Mouse (Mus musculus) central nervous system, embryonic 11.5 days (tissue): ENCODE results near the gene Olfr330. TPM values are rescaled to one million over a fixed set of nuclear protein-coding genes. Genes with fewer than 3 reads are reported as not detected.

Experiments
- polyA plus RNA-seq: library from polyadenylated mRNA; depleted of rRNA; stranded (reverse); fragments of >200 nt; gene quantifications from 2 replicates; pipeline ENCODE4 v1.2.3, GENCODE M21; 2012; rRNA removed

Gene Olfr330
- not detected in 2 replicates for polyA plus RNA-seq

DNA sequence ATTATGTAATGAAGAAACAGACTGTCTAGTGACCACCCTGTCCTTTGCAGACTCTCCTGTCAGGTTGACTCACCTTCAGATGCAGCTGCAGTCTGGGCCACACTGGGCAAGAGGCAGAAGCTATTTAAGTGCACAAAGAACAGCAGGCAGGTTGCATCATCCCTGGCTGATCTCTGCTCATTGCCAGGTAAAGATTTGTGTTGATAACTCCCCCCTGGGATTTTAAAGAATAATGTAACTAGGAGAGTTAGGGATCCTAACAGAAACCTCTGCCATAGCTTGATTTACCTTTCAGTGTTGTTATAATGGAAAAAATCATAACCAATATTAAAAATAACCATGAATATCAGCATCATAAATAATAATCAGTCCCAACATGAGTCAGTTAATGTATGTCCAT, at the start of gene Olfr330:
Olfr330 (minus strand) TSS at position 101 of the 400 bp plus-strand sequence.

DNA sequence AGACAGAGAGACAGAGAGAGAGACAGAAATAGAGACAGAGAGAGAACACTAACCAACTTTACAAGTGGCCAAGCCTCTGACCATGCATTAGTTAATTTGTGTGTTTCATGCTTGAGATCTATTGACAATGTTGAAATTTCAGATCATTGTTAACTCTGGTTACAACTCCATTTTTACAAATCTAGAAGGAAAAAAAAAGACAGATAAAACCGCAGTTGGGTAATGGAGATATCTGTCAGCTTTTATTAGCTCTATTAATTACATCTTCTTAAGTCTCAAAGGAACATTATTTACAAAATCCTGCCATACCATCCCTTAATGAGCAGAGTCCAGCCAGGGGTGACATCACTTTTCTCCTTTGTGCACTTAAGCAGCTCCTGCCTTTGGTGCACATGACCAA, 42.8 kb upstream of the Olfr330 start, which contains the start of gene Olfr325:
Olfr325 (plus strand) TSS at position 301 of the 400 bp plus-strand sequence.

DNA sequence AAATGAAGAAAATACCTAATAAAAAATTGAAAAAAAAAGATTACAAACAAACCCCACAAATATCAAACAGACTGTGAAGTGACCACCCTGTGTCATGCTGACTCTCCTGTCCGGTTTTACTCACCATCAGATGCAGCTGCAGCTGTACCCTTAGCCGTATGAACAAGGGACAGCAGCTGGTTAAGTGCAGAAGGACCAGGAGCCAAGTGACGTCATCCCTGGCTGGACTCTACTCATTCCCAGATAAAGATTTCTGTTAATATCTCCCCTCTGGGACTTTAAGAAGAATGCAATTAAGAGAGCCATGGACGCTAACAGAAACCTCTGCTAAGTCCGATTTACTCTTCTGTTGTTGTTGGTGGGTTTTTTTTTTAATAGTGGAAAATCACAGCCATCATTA, 35.8 kb upstream of the Olfr330 start, which contains the start of gene Olfr224:
Olfr224 (minus strand) TSS at position 149 of the 400 bp plus-strand sequence.

DNA sequence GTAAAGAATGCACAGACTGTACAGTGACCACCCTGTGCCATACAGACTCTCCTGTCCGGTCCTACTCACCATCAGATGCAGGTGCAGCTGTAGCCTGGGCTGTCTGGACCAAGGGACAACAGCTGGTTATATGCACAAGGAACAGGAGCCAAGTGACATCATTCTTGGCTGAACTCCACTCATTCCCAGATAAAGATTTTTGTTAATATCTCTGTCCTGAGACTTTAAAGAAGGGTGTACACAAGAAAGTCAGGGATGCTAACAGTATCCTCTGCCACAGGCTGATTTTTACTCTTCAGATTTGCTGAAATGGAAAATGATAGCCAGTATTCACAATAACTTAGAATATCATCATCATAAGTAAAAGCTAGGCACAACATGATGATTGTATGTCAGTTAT, 20.9 kb upstream of the Olfr330 start, which contains the start of gene Olfr328:
Olfr328 (minus strand) TSS at position 101 of the 400 bp plus-strand sequence.

DNA sequence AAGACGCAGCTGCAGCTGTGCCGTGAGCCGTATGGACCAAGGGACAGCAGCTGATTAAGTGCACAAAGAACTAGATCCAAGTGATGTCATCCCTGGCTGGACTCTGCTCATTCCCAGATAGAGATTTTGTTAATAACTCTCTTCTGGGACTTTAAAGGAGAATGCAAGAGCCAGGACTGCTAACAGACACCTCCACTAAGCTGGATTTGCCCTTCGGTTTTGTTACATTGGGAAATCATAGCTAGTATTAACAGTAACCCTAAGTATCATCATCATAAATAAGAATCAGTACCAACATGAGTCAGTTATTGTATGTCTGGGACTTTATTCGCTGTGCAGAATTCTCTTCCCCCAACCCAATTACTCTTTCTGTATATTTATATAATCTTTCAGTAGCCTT, 11.7 kb upstream of the Olfr330 start, which contains the start of gene Olfr329-ps:
Olfr329-ps (minus strand) TSS at position 101 of the 400 bp plus-strand sequence.

DNA sequence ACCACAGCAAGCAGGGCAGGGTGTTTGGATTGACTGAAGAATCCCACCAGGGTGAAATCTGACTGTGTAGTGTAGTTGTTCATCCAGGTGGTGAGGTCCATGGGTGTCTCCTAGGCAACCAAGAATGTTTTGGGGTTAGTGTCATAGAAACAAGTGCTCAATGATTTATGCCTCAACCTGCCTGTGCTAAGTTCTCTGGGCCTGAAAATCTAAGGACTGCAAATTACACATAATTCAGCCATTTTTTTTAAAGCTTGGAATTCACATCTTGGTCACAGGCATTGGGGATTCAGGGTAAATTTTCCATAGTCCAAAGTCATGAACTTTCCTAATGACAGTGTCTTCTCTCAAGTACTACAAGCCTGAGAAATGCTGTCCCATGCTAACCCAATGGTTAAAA, 32.2 kb downstream of the Olfr330 start, which contains the start of gene Olfr331:
Olfr331 (minus strand) TSS at position 101 of the 400 bp plus-strand sequence.

DNA sequence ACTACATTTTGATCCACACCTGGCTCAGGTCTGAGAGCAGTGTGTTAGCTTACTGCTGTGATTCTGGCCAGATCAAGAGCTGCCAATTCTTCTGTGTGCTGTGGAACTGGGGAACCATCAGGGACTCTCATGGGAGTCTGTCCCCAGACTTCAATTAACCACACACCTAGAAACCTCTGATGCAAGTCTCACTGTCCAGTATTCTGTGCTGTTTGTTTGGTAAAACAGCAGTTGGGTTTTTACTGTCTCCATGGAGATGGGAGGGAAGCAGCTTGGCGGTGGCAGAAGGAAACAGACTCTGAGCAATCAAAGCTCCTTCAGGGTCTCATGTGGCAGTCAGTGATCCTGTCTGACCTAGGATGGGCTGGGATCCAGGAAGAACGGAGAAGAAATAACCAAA, 42.2 kb downstream of the Olfr330 start, which contains the start of gene Olfr332:
Olfr332 (minus strand) TSS at position 101 of the 400 bp plus-strand sequence.

Other genes starting within 250 kb of the Olfr330 start
- 42.7 and 55.9 TPM in 2 replicates for gene Zfp692, start 227.8 kb downstream of the Olfr330 start, polyA plus RNA-seq
- gene Zfp672, start 204.5 kb downstream of the Olfr330 start, polyA plus RNA-seq = 19.6 and 29.3 TPM in 2 replicates
- 28.8 and 39.1 TPM in 2 replicates for gene Sh3bp5l, start 204.1 kb downstream of the Olfr330 start, polyA plus RNA-seq
- 0.06 and 0.30 TPM in 2 replicates for gene Lypd8, start 155.8 kb downstream of the Olfr330 start, polyA plus RNA-seq
- gene 1810065E05Rik, start 113.7 kb downstream of the Olfr330 start, polyA plus RNA-seq = 0.08 and 0.14 TPM in 2 replicates
- not detected in 2 replicates for gene Gm12253, start 102.3 kb downstream of the Olfr330 start, polyA plus RNA-seq
- not detected in 2 replicates for gene Lypd9, start 81.9 kb downstream of the Olfr330 start, polyA plus RNA-seq
- gene Olfr30, start 72.6 kb downstream of the Olfr330 start, polyA plus RNA-seq = not detected in 2 replicates
- not detected in 2 replicates for gene Olfr332, start 42.3 kb downstream of the Olfr330 start, polyA plus RNA-seq
- gene Olfr331, start 32.3 kb downstream of the Olfr330 start, polyA plus RNA-seq = not detected in 2 replicates
- not detected in 2 replicates for gene Olfr329-ps, start 11.6 kb upstream of the Olfr330 start, polyA plus RNA-seq
- gene Olfr328, start 20.8 kb upstream of the Olfr330 start, polyA plus RNA-seq = 0.06 TPM in 1 of 2 replicates, not detected in the other
- gene Olfr224, start 35.7 kb upstream of the Olfr330 start, polyA plus RNA-seq = 0.05 TPM in 1 of 2 replicates, not detected in the other
- not detected in 2 replicates for gene Olfr325, start 42.9 kb upstream of the Olfr330 start, polyA plus RNA-seq
- 0.01 TPM in 1 of 2 replicates, not detected in the other for gene Olfr324, start 60.3 kb upstream of the Olfr330 start, polyA plus RNA-seq
- not detected in 2 replicates for gene 2210407C18Rik, start 81.2 kb upstream of the Olfr330 start, polyA plus RNA-seq
- gene Olfr323, start 95.7 kb upstream of the Olfr330 start, polyA plus RNA-seq = not detected in 2 replicates
- 0.92 and 1.0 TPM in 2 replicates for gene Trim58, start 105.6 kb upstream of the Olfr330 start, polyA plus RNA-seq
- 0.02 and 0.06 TPM in 2 replicates for gene Olfr322, start 123.9 kb upstream of the Olfr330 start, polyA plus RNA-seq
- gene Olfr320, start 146.3 kb upstream of the Olfr330 start, polyA plus RNA-seq = not detected in 2 replicates
- gene Olfr319, start 164.3 kb upstream of the Olfr330 start, polyA plus RNA-seq = not detected in 2 replicates
- gene Olfr318, start 189.2 kb upstream of the Olfr330 start, polyA plus RNA-seq = not detected in 2 replicates
- gene Olfr317, start 204.4 kb upstream of the Olfr330 start, polyA plus RNA-seq = 0.04 and 0.05 TPM in 2 replicates
- gene Olfr316, start 217.9 kb upstream of the Olfr330 start, polyA plus RNA-seq = not detected in 2 replicates
- gene Olfr315, start 238.4 kb upstream of the Olfr330 start, polyA plus RNA-seq = not detected in 2 replicates
- not detected in 2 replicates for gene Olfr314, start 248.1 kb upstream of the Olfr330 start, polyA plus RNA-seq